ENCODE assay signal across 18 mouse cellular contexts in the genomic region with DNA sequence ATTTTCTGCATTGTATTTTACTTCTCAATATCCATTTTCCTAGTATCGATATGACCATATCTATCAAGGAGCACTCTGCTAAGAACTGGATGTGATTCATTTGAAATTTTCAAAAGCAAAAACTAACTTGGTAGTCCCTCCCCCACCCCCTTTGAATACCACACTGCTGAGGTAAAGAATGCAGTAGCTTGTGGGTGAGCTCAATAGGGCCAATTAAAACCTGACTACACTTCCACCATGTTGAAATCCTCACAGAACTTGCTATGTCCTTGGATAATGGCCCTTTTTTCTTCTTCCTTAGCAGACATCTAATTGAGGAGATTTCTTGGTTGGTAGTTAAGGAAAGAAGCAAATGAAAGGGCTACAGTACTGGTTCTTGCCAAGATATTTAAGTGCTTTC.
"Had no signal": no experiment of that assay in that cellular context is flagged by ENCODE, and none has a peak within 500 bp of the region (broad histone marks: within the 10 kb centered on the region; RNA-seq: fewer than 3 reads in every experiment).

No protein-coding gene starts in this region.

- H3K4me1 ChIP-seq: neural tube, embryonic 12.5 days had no signal

- H3K27ac ChIP-seq: kidney, embryonic 15.5 days; left cerebral cortex, adult 2 months; liver, embryonic 13.5 days; neural tube, embryonic 12.5 days; neural tube, embryonic 15.5 days; stomach, postnatal 0 days had no signal

- H3K9me3 ChIP-seq: kidney, embryonic 15.5 days; liver, embryonic 13.5 days; neural tube, embryonic 12.5 days; neural tube, embryonic 15.5 days had no signal

- H3K9ac ChIP-seq: kidney, embryonic 15.5 days; liver, embryonic 13.5 days; neural tube, embryonic 12.5 days; neural tube, embryonic 15.5 days had no signal

- H3K4me3 ChIP-seq: kidney, embryonic 15.5 days; left cerebral cortex, adult 2 months; liver, embryonic 13.5 days; neural tube, embryonic 12.5 days; neural tube, embryonic 15.5 days had no signal

- H3K36me3 ChIP-seq: kidney, embryonic 15.5 days; liver, embryonic 13.5 days; neural tube, embryonic 12.5 days; neural tube, embryonic 15.5 days had no signal

- H3K27me3 ChIP-seq: liver, embryonic 13.5 days; neural tube, embryonic 12.5 days; neural tube, embryonic 15.5 days had no signal

- H3K4me2 ChIP-seq: kidney, embryonic 15.5 days; liver, embryonic 13.5 days; midbrain, embryonic 11.5 days; neural tube, embryonic 12.5 days; neural tube, embryonic 15.5 days had no signal

- DNase-seq: kidney, postnatal 10 days; kidney, postnatal 36 days; layer of hippocampus, postnatal 36 days; liver, embryonic 13.5 days; lung, adult 2 months; lung, postnatal 14 days; lung, postnatal 4 days; midbrain, embryonic 14.5 days; right cerebral cortex, adult 18-20 months; right cerebral cortex, postnatal 14 days; right cerebral cortex, postnatal 4 days; thymus, postnatal 36 days had no signal
